Mouse (Mus musculus) ES-E14 (cell line): Measurements from ENCODE around the gene Tbx6.

Experiments
- CHD2 ChIP-seq: IDR thresholded peaks from 2 replicates; pipeline ENCODE4 v1.6.1; 2014; ENCODE audit warnings: mild to moderate bottlenecking, low read depth, low read length, inconsistent platforms
- HCFC1 ChIP-seq: IDR thresholded peaks from 2 replicates; pipeline ENCODE4 v1.6.1; 2012; ENCODE audit warnings: low read length, inconsistent platforms, borderline replicate concordance; ENCODE audit not compliant: insufficient read depth
- MAFK ChIP-seq: IDR thresholded peaks from 2 replicates; pipeline ENCODE4 v1.6.1; 2014; ENCODE audit warnings: mild to moderate bottlenecking, low read depth, low read length, inconsistent platforms; ENCODE audit not compliant: insufficient read depth
- ZC3H11A ChIP-seq: IDR thresholded peaks from 2 replicates; pipeline ENCODE4 v1.6.1; 2012; ENCODE audit warnings: low read depth, mild to moderate bottlenecking, inconsistent platforms, low read length, borderline replicate concordance

DNA sequence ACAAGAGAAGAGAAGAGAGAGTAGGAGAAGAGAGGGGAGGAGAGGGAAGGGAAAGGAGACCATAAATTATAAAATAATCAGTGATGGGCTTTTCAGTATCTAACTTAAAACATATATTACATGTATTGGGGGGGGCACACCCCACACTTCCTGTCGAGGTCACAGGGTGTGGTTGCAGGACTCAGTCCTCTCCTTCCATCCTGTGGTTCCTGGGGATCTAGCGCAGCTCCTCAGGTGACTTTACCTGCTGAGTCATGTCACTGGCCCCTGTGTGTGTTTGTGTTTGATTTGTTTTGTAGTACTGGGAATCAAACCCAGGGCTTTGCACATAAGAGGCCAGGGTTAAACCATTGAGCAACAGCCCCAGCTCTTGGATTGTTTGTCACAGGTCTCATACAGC lies 6.8 kb upstream of the Tbx6 start:
- TF ChIP-seq ZC3H11A: no peak
- no peak for TF ChIP-seq HCFC1
- no peak for TF ChIP-seq CHD2
- no peak for TF ChIP-seq MAFK
